Mouse (Mus musculus): ENCODE measurements around the gene Ankrd28. TPM values are rescaled to one million over a fixed set of nuclear protein-coding genes. Genes with fewer than 3 reads are reported as not detected.
"Not testable (repeated sequence)": the region's sequence is repeated elsewhere in the genome, so short reads cannot be mapped to it uniquely, and the experiment has no call there.

Gene Ankrd28
- polyA plus RNA-seq, 1 experiment = 27.8 TPM

DNA sequence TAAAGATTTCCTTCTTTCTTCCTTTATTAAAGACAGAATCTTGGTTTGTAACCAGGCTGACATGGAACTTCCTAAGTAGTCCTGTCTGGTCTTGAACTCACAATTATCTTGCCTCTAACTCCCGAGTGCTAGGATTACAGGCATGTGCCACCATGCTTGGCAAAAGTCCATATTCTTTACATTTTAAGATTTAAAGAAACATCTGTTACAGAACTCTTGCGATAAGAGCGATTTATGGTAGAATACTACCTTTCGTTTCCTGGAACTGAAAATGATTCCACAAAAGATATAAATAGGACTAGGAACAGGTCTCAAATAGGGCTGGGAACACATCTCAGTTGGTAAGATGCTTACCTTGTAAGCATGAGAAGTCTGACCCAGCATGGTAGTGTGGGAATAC is 56.9 kb downstream of the Ankrd28 start:
- Histone ChIP-seq H3K27ac (ENCODE audit: insufficient read depth, low read length) (no peak overlapping the region), H3K4me3 (ENCODE audit: insufficient read depth, low read length) (no peak overlapping the region), H3K4me1 (ENCODE audit: control insufficient read depth, insufficient read depth, low read length) (peaks cover 5% of the 10 kb centered on the region; the same call in 1 of the 2 replicates)
- no peak for TF ChIP-seq POLR2A (IDR thresholded peaks at IDR 0.05; ENCODE audit: extremely low read depth, insufficient read depth, low read length)
- TF ChIP-seq CTCF (IDR thresholded peaks at IDR 0.05; ENCODE audit: extremely low read depth, insufficient read depth, low read length) = no peak

DNA sequence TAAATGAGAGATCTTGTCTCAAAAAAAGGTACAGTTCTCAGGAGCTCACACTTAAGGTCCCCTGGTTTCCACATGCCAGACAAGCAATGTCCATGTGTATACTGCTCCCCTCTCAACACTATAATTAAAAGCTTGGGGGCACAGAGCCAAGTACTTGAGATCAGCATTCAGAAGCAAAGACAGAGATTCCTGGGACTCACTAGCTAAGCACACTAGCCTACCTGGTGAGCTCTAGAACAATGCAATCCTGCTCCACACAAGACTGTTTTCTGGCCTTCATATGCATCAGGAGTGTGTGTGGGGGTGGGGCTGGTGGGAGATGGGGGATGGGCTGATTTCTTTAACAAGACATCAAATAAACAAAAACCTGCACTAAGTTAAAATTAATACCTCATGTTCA is 58.2 kb downstream of the Ankrd28 start:
- Histone ChIP-seq H3K27ac (ENCODE audit: insufficient read depth, low read length) (no peak overlapping the region), H3K4me1 (ENCODE audit: control insufficient read depth, insufficient read depth, low read length) (peaks cover 8% of the 10 kb centered on the region; the same call in 1 of the 2 replicates), H3K4me3 (ENCODE audit: insufficient read depth, low read length) (no peak overlapping the region)
- TF ChIP-seq CTCF (IDR thresholded peaks at IDR 0.05; ENCODE audit: extremely low read depth, insufficient read depth, low read length) = no peak
- TF ChIP-seq POLR2A (IDR thresholded peaks at IDR 0.05; ENCODE audit: extremely low read depth, insufficient read depth, low read length) = no peak

DNA sequence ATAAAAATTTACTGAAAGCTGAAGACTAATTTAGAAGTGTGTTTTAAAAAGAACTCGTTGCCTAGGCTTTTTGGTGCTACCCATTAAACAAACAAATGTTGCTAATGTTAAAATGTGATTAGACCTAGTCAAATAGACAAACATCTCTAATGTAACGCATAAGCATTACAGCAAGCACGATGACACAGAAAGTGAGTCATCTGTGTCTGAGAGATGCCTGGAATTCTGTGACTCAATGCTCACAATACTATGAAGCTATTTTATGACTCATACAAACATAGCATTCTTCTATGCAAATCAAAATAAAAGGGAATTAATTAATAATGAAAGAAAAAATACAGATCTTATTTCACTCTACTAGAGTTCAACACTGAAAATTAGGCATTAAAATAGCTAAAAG is 61.9 kb downstream of the Ankrd28 start:
- Histone ChIP-seq H3K4me1 (ENCODE audit: control insufficient read depth, insufficient read depth, low read length) (peaks cover 8% of the 10 kb centered on the region; the same call in 1 of the 2 replicates), H3K4me3 (ENCODE audit: insufficient read depth, low read length) (no peak overlapping the region), H3K27ac (ENCODE audit: insufficient read depth, low read length) (no peak overlapping the region)
- no peak for TF ChIP-seq POLR2A (IDR thresholded peaks at IDR 0.05; ENCODE audit: extremely low read depth, insufficient read depth, low read length)

DNA sequence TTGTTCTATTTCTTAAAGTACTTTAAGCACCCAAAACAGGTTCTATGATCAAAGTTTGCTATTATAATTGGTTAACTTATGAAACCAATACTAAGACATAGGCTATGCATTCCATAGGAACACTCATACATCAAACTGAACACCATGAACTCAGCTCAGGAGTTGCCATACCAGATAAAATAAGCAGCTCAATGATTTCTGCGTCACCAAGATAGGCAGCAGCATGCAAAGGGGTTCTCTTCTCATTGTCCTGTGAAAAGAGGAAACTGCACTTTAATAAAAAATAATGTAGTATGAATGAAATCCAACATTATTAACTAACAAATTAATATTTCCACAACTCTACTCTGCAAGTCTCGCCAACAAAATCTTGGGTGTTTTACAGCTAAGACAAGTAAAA is 66.4 kb downstream of the Ankrd28 start:
- TF ChIP-seq CTCF (IDR thresholded peaks at IDR 0.05; ENCODE audit: extremely low read depth, insufficient read depth, low read length) (no peak), POLR2A (IDR thresholded peaks at IDR 0.05; ENCODE audit: extremely low read depth, insufficient read depth, low read length) (no peak)
- Histone ChIP-seq H3K27ac (ENCODE audit: insufficient read depth, low read length) (no peak overlapping the region), H3K4me1 (ENCODE audit: control insufficient read depth, insufficient read depth, low read length) (peaks cover 3% of the 10 kb centered on the region; the same call in 1 of the 2 replicates), H3K4me3 (ENCODE audit: insufficient read depth, low read length) (no peak overlapping the region)

DNA sequence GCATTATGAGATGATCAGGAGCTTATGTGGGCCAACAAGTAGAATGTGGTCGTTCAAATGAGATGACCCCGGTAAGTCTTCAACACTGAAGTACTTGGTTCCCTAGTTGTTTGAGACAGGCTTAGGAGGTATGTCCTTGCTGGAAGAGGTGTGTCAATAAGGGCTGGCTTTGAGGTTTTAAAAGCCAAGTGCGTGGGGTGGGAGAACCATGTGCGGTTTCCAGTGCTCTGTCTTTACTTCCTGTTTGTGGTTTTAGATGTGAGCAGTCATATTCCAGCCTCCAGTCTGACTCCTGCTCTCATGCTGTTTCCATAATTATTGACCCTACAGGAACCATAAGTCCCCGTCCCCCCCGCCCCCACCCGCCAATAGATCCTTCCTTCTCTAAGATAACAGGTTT is 68.7 kb downstream of the Ankrd28 start:
- TF ChIP-seq POLR2A (IDR thresholded peaks at IDR 0.05; ENCODE audit: extremely low read depth, insufficient read depth, low read length) (no peak), CTCF (IDR thresholded peaks at IDR 0.05; ENCODE audit: extremely low read depth, insufficient read depth, low read length) (no peak)
- no peaks in the 10 kb centered on the region for H3K4me1 ChIP-seq (ENCODE audit: control insufficient read depth, insufficient read depth, low read length)
- no peak overlapping the region for H3K27ac ChIP-seq (ENCODE audit: insufficient read depth, low read length)
- no peak overlapping the region for H3K4me3 ChIP-seq (ENCODE audit: insufficient read depth, low read length)

DNA sequence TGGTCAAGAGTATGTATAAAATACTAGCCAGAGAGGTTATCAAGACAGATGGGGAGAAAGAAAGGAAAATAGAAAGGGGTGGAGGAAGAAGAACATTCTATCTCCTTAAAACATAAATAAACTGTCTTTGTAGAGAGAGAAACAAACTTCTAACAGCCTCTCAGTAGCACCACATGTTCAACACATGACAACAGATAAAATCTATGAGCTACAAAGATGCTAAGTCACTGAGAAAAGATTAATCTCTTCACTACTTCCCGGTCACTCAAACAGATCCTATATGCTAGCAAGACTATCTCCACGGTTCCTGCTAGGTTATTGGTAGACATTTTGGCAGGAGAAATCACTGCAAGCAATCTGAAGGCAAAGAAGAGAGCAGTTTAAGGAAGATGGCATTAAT is 71.3 kb downstream of the Ankrd28 start:
- H3K4me3 ChIP-seq (ENCODE audit: insufficient read depth, low read length) = no peak overlapping the region
- no peak overlapping the region for H3K27ac ChIP-seq (ENCODE audit: insufficient read depth, low read length)
- H3K4me1 ChIP-seq (ENCODE audit: control insufficient read depth, insufficient read depth, low read length) = no peaks in the 10 kb centered on the region
- no peak for TF ChIP-seq CTCF (IDR thresholded peaks at IDR 0.05; ENCODE audit: extremely low read depth, insufficient read depth, low read length)
- no peak for TF ChIP-seq POLR2A (IDR thresholded peaks at IDR 0.05; ENCODE audit: extremely low read depth, insufficient read depth, low read length)

DNA sequence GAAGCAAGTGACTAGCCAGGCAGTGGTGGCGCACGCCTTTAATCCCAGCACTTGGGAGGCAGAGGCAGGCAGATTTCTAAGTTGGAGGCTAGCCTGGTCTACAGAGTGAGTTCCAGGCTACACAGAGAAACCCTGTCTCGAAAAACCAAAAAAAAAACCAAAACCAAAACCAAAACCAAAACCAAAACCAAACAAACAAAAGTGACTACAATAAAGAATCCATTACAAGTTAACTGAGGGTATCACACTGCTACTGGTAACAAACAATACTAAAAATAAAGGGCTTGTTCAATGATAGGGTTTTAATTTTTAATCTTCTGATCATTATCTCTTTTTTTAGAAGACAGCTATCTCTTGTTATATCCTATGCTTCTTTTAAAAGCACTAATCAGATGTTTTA is 72.0 kb downstream of the Ankrd28 start:
- not testable (repeated sequence) for H3K4me3 ChIP-seq (ENCODE audit: insufficient read depth, low read length); H3K27ac ChIP-seq (ENCODE audit: insufficient read depth, low read length)

DNA sequence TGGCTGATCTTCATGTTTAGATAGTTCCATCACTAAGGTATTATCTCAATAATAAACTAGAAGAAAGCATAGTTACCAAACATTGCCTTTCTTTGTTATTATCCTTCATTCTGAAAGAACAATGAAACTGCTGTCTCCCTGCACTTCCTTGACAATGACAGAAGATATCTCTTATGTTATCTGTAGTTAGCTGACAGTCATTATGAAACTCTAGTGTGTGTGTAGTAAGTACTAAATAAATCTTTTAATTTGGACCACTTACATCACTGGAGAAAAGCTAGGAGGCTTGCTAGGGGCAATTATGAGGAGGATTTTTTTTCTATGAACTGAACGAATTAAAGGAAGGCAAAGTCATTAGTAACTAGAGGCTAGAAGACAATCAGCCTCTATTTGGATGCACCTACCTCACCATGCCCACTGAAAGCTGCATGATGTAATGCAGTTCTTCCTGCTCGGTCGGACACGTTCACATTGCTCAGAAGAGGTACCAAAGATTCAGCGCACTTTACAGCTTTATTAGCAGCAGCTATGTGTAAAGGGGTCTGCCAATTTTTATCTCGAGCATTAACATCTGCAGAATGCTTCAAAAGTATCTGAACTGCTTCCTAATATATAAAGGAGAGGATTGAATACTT is 82.1 kb downstream of the Ankrd28 start:
- H3K4me3 ChIP-seq (ENCODE audit: insufficient read depth, low read length) = no peak overlapping the region
- H3K27ac ChIP-seq (ENCODE audit: insufficient read depth, low read length) = no peak overlapping the region
- no peaks in the 10 kb centered on the region; the same call in 1 of the 2 replicates for H3K4me1 ChIP-seq (ENCODE audit: control insufficient read depth, insufficient read depth, low read length)
- TF ChIP-seq CTCF (IDR thresholded peaks at IDR 0.05; ENCODE audit: extremely low read depth, insufficient read depth, low read length) = no peak
- TF ChIP-seq POLR2A (IDR thresholded peaks at IDR 0.05; ENCODE audit: extremely low read depth, insufficient read depth, low read length) = no peak

More for the DNA sequence above, 72.0 kb downstream of the Ankrd28 start:
- H3K4me1 ChIP-seq (ENCODE audit: control insufficient read depth, insufficient read depth, low read length) = not testable (repeated sequence)

DNA sequence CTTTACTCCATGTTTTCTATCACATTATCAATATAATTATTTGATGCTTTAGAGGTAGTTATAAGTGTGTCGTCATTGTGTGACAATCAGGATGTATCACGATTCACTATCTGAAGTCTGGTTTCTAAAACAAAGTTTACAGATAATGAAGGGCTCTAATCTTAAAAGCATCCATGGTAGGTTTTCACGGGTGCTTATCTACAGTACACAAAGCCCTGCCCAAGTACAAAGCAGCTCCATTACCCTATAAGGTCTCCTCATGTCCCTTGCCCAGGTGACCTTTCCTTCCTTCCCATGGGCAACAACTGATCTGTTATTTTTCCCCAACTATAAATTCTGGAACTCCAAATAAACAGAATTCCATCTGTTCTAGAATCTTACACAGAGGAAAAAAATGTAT is 87.9 kb downstream of the Ankrd28 start:
- no peak overlapping the region for H3K4me3 ChIP-seq (ENCODE audit: insufficient read depth, low read length)
- H3K27ac ChIP-seq (ENCODE audit: insufficient read depth, low read length) = no peak overlapping the region
- no peak for TF ChIP-seq POLR2A (IDR thresholded peaks at IDR 0.05; ENCODE audit: extremely low read depth, insufficient read depth, low read length)
- H3K4me1 ChIP-seq (ENCODE audit: control insufficient read depth, insufficient read depth, low read length) = peaks cover under 1% of the 10 kb centered on the region; the same call in 1 of the 2 replicates

DNA sequence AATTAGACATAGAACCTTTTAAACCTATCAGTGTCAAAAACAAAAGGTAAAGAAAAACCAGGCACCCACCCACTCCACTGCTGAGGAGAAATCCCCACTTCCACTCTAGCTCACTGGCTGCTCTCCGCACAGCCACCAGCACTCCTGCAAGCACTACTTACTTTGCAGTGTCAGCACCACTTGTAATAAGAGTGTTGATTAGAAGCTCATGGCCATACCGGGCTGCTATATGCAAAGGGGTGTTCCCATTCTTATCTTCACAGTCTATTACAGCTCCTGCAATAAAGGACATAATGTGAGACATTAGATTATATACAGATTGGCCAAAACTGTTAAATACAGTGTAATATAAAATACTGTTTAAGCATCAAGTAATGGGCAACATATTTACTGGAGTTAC is 95.6 kb downstream of the Ankrd28 start:
- no peak overlapping the region for H3K27ac ChIP-seq (ENCODE audit: insufficient read depth, low read length)
- TF ChIP-seq CTCF (IDR thresholded peaks at IDR 0.05; ENCODE audit: extremely low read depth, insufficient read depth, low read length) (no peak), POLR2A (IDR thresholded peaks at IDR 0.05; ENCODE audit: extremely low read depth, insufficient read depth, low read length) (no peak)
- no peak overlapping the region for H3K4me3 ChIP-seq (ENCODE audit: insufficient read depth, low read length)
- peaks cover 4% of the 10 kb centered on the region for H3K4me1 ChIP-seq (ENCODE audit: control insufficient read depth, insufficient read depth, low read length)
